ENCODE assay signal across 9 mouse cellular contexts in genomic region chr17:24211631-24212440, GRCm38 (mm10). TPM values are rescaled to one million over a fixed set of nuclear protein-coding genes. Genes with fewer than 3 reads are reported as not detected.
DNase-seq lines count a peak whose midpoint lies in the region; ATAC-seq and TF ChIP-seq lines count a peak whose summit lies in the region.
"Had no signal": no experiment of that assay in that cellular context is flagged by ENCODE, and none has a peak within 500 bp of the region (broad histone marks: within the 10 kb centered on the region; RNA-seq: fewer than 3 reads in every experiment).

No protein-coding gene starts in this region.

- ATAC-seq in midbrain, embryonic 13.5 days: peak; percentile 53
- ATAC-seq: Patski had no signal

- 8% methylated on average over 37 of the region's 37 CpGs for WGBS in spleen, adult 2 months
- under 1% methylated on average over 37 of the region's 37 CpGs for WGBS in midbrain, embryonic 13.5 days

- H3K4me3 ChIP-seq in spleen, adult 2 months (ENCODE audit: extremely low read depth, insufficient read depth, insufficient read length): peak overlapping the region; percentile 41; the same call in 1 of the 2 replicates
- peak overlapping the region; percentile 51 for H3K4me3 ChIP-seq in midbrain, embryonic 13.5 days (replicated peaks)

- no peaks in the 10 kb centered on the region for H3K9me3 ChIP-seq in midbrain, embryonic 13.5 days

- peaks cover 20% of the 10 kb centered on the region for H3K27me3 ChIP-seq in spleen, adult 2 months (ENCODE audit: control insufficient read depth, insufficient read depth, low read length)
- H3K27me3 ChIP-seq in midbrain, embryonic 13.5 days: peaks cover 21% of the 10 kb centered on the region
- H3K27me3 ChIP-seq: Patski had no signal

- no peak overlapping the region for H3K27ac ChIP-seq in spleen, adult 2 months (ENCODE audit: insufficient read depth, low read length)
- peak overlapping the region; percentile 70 for H3K27ac ChIP-seq in midbrain, embryonic 13.5 days

- intact Hi-C loops in gastrocnemius, postnatal 14 days (cut with DNase I; ENCODE audit: low total_unique reads): no loop called here
- intact Hi-C loops in left cerebral cortex, postnatal 4 days (cut with DNase I): no loop called here

- peaks cover 7% of the 10 kb centered on the region for H3K36me3 ChIP-seq in spleen, adult 2 months (ENCODE audit: control insufficient read depth, insufficient read depth, low read length)
- H3K36me3 ChIP-seq in midbrain, embryonic 13.5 days: peaks cover 21% of the 10 kb centered on the region

- no peak for TF ChIP-seq POLR2A in spleen, adult 2 months (IDR thresholded peaks at IDR 0.05; ENCODE audit: low read depth, low read length)

- H3K4me2 ChIP-seq in midbrain, embryonic 13.5 days (replicated peaks): peak overlapping the region; percentile 94

- H3K4me1 ChIP-seq in spleen, adult 2 months (ENCODE audit: control insufficient read depth, insufficient read depth, insufficient read length): peaks cover 11% of the 10 kb centered on the region
- peaks cover 55% of the 10 kb centered on the region for H3K4me1 ChIP-seq in midbrain, embryonic 13.5 days (replicated peaks)

- peak overlapping the region; percentile 80 for H3K9ac ChIP-seq in midbrain, embryonic 13.5 days (replicated peaks)

- TF ChIP-seq CTCF in spleen, adult 2 months (IDR thresholded peaks at IDR 0.05; ENCODE audit: extremely low read depth, insufficient read depth, insufficient read length, insufficient replicate concordance): no peak

- no peak for DNase-seq in spleen, adult 2 months (ENCODE audit: low read depth in 1 of 2, low spot score in 2 of 2)
- DNase-seq in spleen, postnatal 14 days (ENCODE audit: low spot score in 2 of 2): no peak
- peak; percentile 37 to 64 for DNase-seq in cerebellum, postnatal 4 days (ENCODE audit: low spot score in 2 of 2)
- peak; percentile 46 for DNase-seq in gastrocnemius, postnatal 14 days
- peak; percentile 32 for DNase-seq in kidney, adult 11 months
- DNase-seq in left cerebral cortex, postnatal 4 days: peak; percentile 77
- peak; percentile 62 for DNase-seq in yolk sac, embryonic 10.5 days (ENCODE audit: low spot score)

RNA-seq across cellular contexts. Expression of gene Ntn3, which starts 2.5 kb away (rescaled TPM):
- 0.82 and 1.4 TPM in 2 replicates for polyA plus RNA-seq in spleen, adult 2 months (2012; rRNA removed)
- 1 to 10 TPM in 1 of 2 experiments, under 1 TPM in 1; 0.86 to 1.1 TPM for total RNA-seq in gastrocnemius, postnatal 14 days (2021)
- total RNA-seq in left cerebral cortex, postnatal 4 days (2021): 10 to 100 TPM; 15.8 to 16.4 TPM
- polyA plus RNA-seq in midbrain, embryonic 13.5 days (2015; fragmentation: Nextera tagmentation; extraction: Ambion mirVana): 3.3 and 4.6 TPM in 2 replicates

RNA-seq across cellular contexts. Expression of gene Tbc1d24, which starts 6.5 kb away (rescaled TPM):
- 5.9 and 6.8 TPM in 2 replicates for polyA plus RNA-seq in spleen, adult 2 months (2012; rRNA removed)
- total RNA-seq in gastrocnemius, postnatal 14 days (2021): 1 to 10 TPM; 3.4 to 3.5 TPM
- total RNA-seq in left cerebral cortex, postnatal 4 days (2021): 10 to 100 TPM; 82.8 to 91.5 TPM
- polyA plus RNA-seq in midbrain, embryonic 13.5 days (2015; fragmentation: Nextera tagmentation; extraction: Ambion mirVana): 19.2 and 20.4 TPM in 2 replicates

RNA-seq across cellular contexts. Expression of gene Tedc2, which starts 8.8 kb away (rescaled TPM):
- polyA plus RNA-seq in spleen, adult 2 months (2012; rRNA removed): 7.5 and 10.8 TPM in 2 replicates
- 1 to 10 TPM; 1.9 to 2.3 TPM for total RNA-seq in gastrocnemius, postnatal 14 days (2021)
- 10 to 100 TPM; 12.6 to 13.7 TPM for total RNA-seq in left cerebral cortex, postnatal 4 days (2021)
- 13.9 and 14.4 TPM in 2 replicates for polyA plus RNA-seq in midbrain, embryonic 13.5 days (2015; fragmentation: Nextera tagmentation; extraction: Ambion mirVana)

RNA-seq across cellular contexts. Expression of gene Ccnf, which starts 39.4 kb away (rescaled TPM):
- 9.7 and 11.1 TPM in 2 replicates for polyA plus RNA-seq in spleen, adult 2 months (2012; rRNA removed)
- 1 to 10 TPM; 2.4 to 2.7 TPM for total RNA-seq in gastrocnemius, postnatal 14 days (2021)
- total RNA-seq in left cerebral cortex, postnatal 4 days (2021): 1 to 10 TPM; 9.1 to 9.8 TPM
- 30.9 and 32.9 TPM in 2 replicates for polyA plus RNA-seq in midbrain, embryonic 13.5 days (2015; fragmentation: Nextera tagmentation; extraction: Ambion mirVana)

RNA-seq across cellular contexts. Expression of gene Atp6v0c, which starts 42.3 kb away (rescaled TPM):
- polyA plus RNA-seq in spleen, adult 2 months (2012; rRNA removed): 481 and 571 TPM in 2 replicates
- total RNA-seq in gastrocnemius, postnatal 14 days (2021): 100 to 1,000 TPM; 167 to 178 TPM
- total RNA-seq in left cerebral cortex, postnatal 4 days (2021): 100 to 1,000 TPM; 770 to 834 TPM
- 843 and 851 TPM in 2 replicates for polyA plus RNA-seq in midbrain, embryonic 13.5 days (2015; fragmentation: Nextera tagmentation; extraction: Ambion mirVana)

Comparison
In these comparisons a context has a peak if more than half of its experiments do, and no peak if none do; other contexts are left out.
1. DNase-seq: peak in cerebellum, postnatal 4 days (2 of 2), gastrocnemius, postnatal 14 days (single experiment), kidney, adult 11 months (single experiment), left cerebral cortex, postnatal 4 days (single experiment) and yolk sac, embryonic 10.5 days (single experiment); none in spleen, adult 2 months (0 of 2) and spleen, postnatal 14 days (0 of 2).
2. RNA of gene Ntn3, which starts 2.5 kb away (total RNA-seq): 15.8 to 16.4 TPM in left cerebral cortex, postnatal 4 days; 0.86 to 1.1 TPM in gastrocnemius, postnatal 14 days; every median in the first group is over 4 times any median in the second.
3. RNA of gene Tbc1d24, which starts 6.5 kb away (total RNA-seq): 82.8 to 91.5 TPM in left cerebral cortex, postnatal 4 days; 3.4 to 3.5 TPM in gastrocnemius, postnatal 14 days; every median in the first group is over 10 times any median in the second.
4. RNA of gene Tedc2, which starts 8.8 kb away (total RNA-seq): 12.6 to 13.7 TPM in left cerebral cortex, postnatal 4 days; 1.9 to 2.3 TPM in gastrocnemius, postnatal 14 days; every median in the first group is over 4 times any median in the second.